Mouse (Mus musculus): ENCODE measurements around the gene Nap1l1.

DNA sequence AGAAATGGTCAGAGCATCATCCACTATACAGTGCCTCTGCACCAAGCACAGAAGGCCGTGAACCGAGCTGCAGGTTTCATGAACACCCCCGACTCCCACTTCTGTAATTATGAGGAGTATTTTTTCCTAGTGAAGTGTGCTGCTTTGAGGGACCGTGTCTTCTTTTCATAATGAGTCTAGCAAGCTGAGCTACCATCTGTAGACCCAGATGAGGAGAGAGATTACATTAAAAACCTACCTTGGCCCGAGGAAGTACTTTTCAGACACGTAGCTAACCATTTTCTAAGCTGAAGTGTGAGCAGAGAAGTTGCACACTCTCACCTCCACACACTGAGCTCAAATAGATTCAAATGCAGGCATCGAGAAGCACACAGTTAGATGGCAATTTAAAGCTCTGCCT lies 70.1 kb downstream of the Nap1l1 start:
- TF ChIP-seq GATA1 (IDR thresholded peaks at IDR 0.05; ENCODE audit: borderline replicate concordance, low read length) = no peak
- no peak for TF ChIP-seq FLI1 (IDR thresholded peaks at IDR 0.05; ENCODE audit: low read length)
